Comparison of ENCODE assay signal across 9 mouse cellular contexts in the genomic region with DNA sequence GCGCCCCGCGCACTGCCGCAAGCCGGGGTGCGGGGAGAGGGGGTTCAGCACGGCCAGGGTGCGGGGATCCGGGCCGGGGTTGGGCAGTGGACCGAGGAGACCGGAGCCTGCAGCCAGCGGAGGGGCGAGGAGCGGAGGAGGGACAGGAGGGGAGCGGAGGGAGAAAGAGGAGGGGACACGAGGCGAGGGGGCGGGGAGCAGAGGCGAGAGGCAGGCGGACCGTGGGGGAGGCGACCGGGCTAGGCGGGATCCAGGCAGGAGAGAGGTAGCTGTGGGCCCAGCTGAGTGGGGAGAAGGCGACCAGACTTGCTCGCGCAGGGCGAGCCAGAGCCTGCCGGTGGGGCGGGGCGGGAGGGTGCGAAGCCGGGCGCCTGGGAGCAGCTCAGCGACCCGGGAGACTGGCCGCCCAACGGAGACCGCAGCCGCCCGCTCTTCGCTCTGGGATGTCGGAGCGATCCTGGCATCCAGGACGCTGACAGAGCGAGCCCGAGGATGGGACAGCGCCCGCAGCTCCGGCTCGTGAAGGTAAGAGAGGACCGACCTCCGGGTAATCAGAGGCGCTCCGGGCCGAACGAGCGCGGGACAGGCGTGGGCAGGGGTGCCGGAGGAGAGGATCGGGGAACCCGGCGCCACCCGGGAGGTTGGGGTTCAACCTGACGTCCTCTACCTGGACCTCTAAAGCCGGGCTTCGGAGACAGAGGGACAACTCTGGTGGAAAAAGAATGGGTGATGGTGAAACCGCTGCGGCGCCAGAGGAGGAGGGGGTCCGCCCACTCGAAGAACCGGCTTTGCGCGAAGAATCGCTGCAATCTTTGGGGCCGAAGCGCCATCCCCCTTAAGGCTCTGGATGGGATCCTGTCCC. TPM values are rescaled to one million over a fixed set of nuclear protein-coding genes. Genes with fewer than 3 reads are reported as not detected.
A peak's percentile ranks its signal among the peaks of the same experiment; 100 is the strongest.
DNase-seq lines count a peak whose midpoint lies in the region; ATAC-seq and TF ChIP-seq lines count a peak whose summit lies in the region.
"Had no signal": no experiment of that assay in that cellular context is flagged by ENCODE, and none has a peak within 500 bp of the region (broad histone marks: within the 10 kb centered on the region; RNA-seq: fewer than 3 reads in every experiment).

A gene (plus strand): TSS at position 276 of the 862 bp plus-strand sequence.

- peaks cover 80% of the 10 kb centered on the region for H3K27me3 ChIP-seq in heart, embryonic 16.5 days (ENCODE audit: control insufficient read depth, insufficient read depth, low read length)
- H3K27me3 ChIP-seq in heart, adult 2 months (ENCODE audit: control insufficient read depth, insufficient read depth, low read length) = peaks cover 17% of the 10 kb centered on the region
- peaks cover 73% of the 10 kb centered on the region for H3K27me3 ChIP-seq in hindbrain, embryonic 13.5 days
- peaks cover 79% of the 10 kb centered on the region for H3K27me3 ChIP-seq in liver, embryonic 11.5 days (replicated peaks; ENCODE audit: control insufficient read depth, insufficient read depth, low read length)

- H3K79me2 ChIP-seq in heart, adult 2 months (replicated peaks; ENCODE audit: control insufficient read depth, insufficient read depth, low read length) = no peaks in the 10 kb centered on the region

- no peak for TF ChIP-seq CTCF in heart, adult 2 months (IDR thresholded peaks at IDR 0.05)

- H3K36me3 ChIP-seq in heart, embryonic 16.5 days (ENCODE audit: control insufficient read depth, insufficient read depth) = no peaks in the 10 kb centered on the region
- H3K36me3 ChIP-seq in heart, adult 2 months (ENCODE audit: control insufficient read depth, insufficient read depth, low read length) = no peaks in the 10 kb centered on the region
- no peaks in the 10 kb centered on the region for H3K36me3 ChIP-seq in hindbrain, embryonic 13.5 days
- H3K36me3 ChIP-seq in liver, embryonic 11.5 days (ENCODE audit: control insufficient read depth, insufficient read depth, low read length) = no peaks in the 10 kb centered on the region

- H3K4me2 ChIP-seq in heart, embryonic 16.5 days (ENCODE audit: low read depth, low read length) = peak within 1 kb of the TSS; percentile 70
- peak within 1 kb of the TSS; percentile 98 for H3K4me2 ChIP-seq in hindbrain, embryonic 13.5 days
- peak within 1 kb of the TSS; percentile 73 for H3K4me2 ChIP-seq in liver, embryonic 11.5 days

- no peak for DNase-seq in heart, adult 2 months
- peak; percentile 45 for DNase-seq in Muller cell, postnatal 12 days (ENCODE audit: inconsistent ontology term)
- peak; percentile 65 for DNase-seq in embryo, embryonic 10 days (ENCODE audit: low spot score)
- DNase-seq in liver, embryonic 11.5 days (ENCODE audit: low spot score) = peak; percentile 37
- peak; percentile 65 for DNase-seq in right cerebral cortex, postnatal 14 days
- no peak for DNase-seq in spleen, adult 18-20 months

- H3K4me3 ChIP-seq in heart, embryonic 16.5 days (ENCODE audit: low read length) = peak within 1 kb of the TSS; percentile 47
- no peak within 1 kb of the TSS for H3K4me3 ChIP-seq in heart, adult 2 months
- H3K4me3 ChIP-seq in hindbrain, embryonic 13.5 days = peak within 1 kb of the TSS; percentile 65
- peak within 1 kb of the TSS; percentile 49 for H3K4me3 ChIP-seq in liver, embryonic 11.5 days (ENCODE audit: low read depth, low read length)

- no peaks in the 10 kb centered on the region for H3K9me3 ChIP-seq in heart, embryonic 16.5 days (replicated peaks; ENCODE audit: control insufficient read depth, low read length)
- no peaks in the 10 kb centered on the region for H3K9me3 ChIP-seq in hindbrain, embryonic 13.5 days
- H3K9me3 ChIP-seq in liver, embryonic 11.5 days (ENCODE audit: control insufficient read depth, low read length) = no peaks in the 10 kb centered on the region

- TF ChIP-seq POLR2A in heart, adult 2 months (IDR thresholded peaks at IDR 0.05; ENCODE audit: insufficient read depth, low read depth, low read length) = no peak

- TF ChIP-seq EP300 in heart, adult 2 months (IDR thresholded peaks at IDR 0.05; ENCODE audit: insufficient read depth, low read depth, low read length) = no peak

- H3K27ac ChIP-seq in heart, embryonic 16.5 days (ENCODE audit: low read length) = no peak within 1 kb of the TSS
- H3K27ac ChIP-seq in heart, adult 2 months = no peak within 1 kb of the TSS
- peak within 1 kb of the TSS; percentile 78 for H3K27ac ChIP-seq in hindbrain, embryonic 13.5 days
- H3K27ac ChIP-seq in liver, embryonic 11.5 days (ENCODE audit: low read depth, low read length) = no peak within 1 kb of the TSS

- intact Hi-C loops in heart, adult 2 months (cut with DNase I) = no loop called here

- no peak for ATAC-seq in heart, embryonic 16.5 days (replicated peaks; ENCODE audit: extremely low read depth, insufficient read depth, low FRiP score)
- peak; percentile 81 for ATAC-seq in hindbrain, embryonic 13.5 days (ENCODE audit: low FRiP score)
- ATAC-seq in liver, embryonic 11.5 days (replicated peaks; ENCODE audit: low FRiP score) = no peak; the same call in 1 of the 2 replicates

- peaks cover 3% of the 10 kb centered on the region for H3K4me1 ChIP-seq in heart, embryonic 16.5 days (ENCODE audit: control insufficient read depth, insufficient read depth, low read length)
- H3K4me1 ChIP-seq in heart, adult 2 months (ENCODE audit: control insufficient read depth, insufficient read depth, low read length) = no peaks in the 10 kb centered on the region
- H3K4me1 ChIP-seq in hindbrain, embryonic 13.5 days (replicated peaks) = peaks cover 32% of the 10 kb centered on the region
- no peaks in the 10 kb centered on the region for H3K4me1 ChIP-seq in liver, embryonic 11.5 days (replicated peaks; ENCODE audit: control insufficient read depth, insufficient read depth, low read length)

- H3K9ac ChIP-seq in heart, embryonic 16.5 days (ENCODE audit: low read length) = no peak within 1 kb of the TSS
- no peak within 1 kb of the TSS for H3K9ac ChIP-seq in heart, adult 2 months (ENCODE audit: low read depth, low read length)
- H3K9ac ChIP-seq in hindbrain, embryonic 13.5 days = peak within 1 kb of the TSS; percentile 85
- no peak within 1 kb of the TSS; the same call in 1 of the 2 replicates for H3K9ac ChIP-seq in liver, embryonic 11.5 days (ENCODE audit: low read depth, low read length)

- WGBS in heart, embryonic 16.5 days = 2% methylated on average over 79 of the region's 80 CpGs
- 2% methylated on average over 69 of the region's 80 CpGs for WGBS in heart, adult 2 months
- WGBS in hindbrain, embryonic 13.5 days = under 1% methylated on average over 77 of the region's 80 CpGs
- 2% methylated on average over 70 of the region's 80 CpGs for WGBS in liver, embryonic 11.5 days

RNA-seq across cellular contexts. Expression of the gene that starts here (rescaled TPM):
- polyA plus RNA-seq in heart, embryonic 16.5 days (2015; fragmentation: Nextera tagmentation; extraction: Ambion mirVana) = not detected in 2 replicates
- not detected for total RNA-seq in heart, adult 2 months (2021)
- not detected in 2 replicates for polyA plus RNA-seq in heart, adult 2 months (2012; rRNA removed)
- 4.9 and 5.3 TPM in 2 replicates for polyA plus RNA-seq in hindbrain, embryonic 13.5 days (2015; fragmentation: Nextera tagmentation; extraction: Ambion mirVana)
- not detected in 2 replicates for polyA plus RNA-seq in liver, embryonic 11.5 days (2014; fragmentation: Nextera tagmentation; extraction: Ambion mirVana)
- total RNA-seq: MEL had no signal

Comparison
In these comparisons a context has a peak if more than half of its experiments do, and no peak if none do; other contexts are left out.
1. Peak in DNase-seq, H3K4me3 ChIP-seq and H3K4me2 ChIP-seq in liver, embryonic 11.5 days; RNA of the gene not detected or under 1 TPM.
2. DNase-seq: peak in Muller cell, postnatal 12 days (single experiment), embryo, embryonic 10 days (single experiment) and right cerebral cortex, postnatal 14 days (single experiment); none in heart, adult 2 months (0 of 2) and spleen, adult 18-20 months (0 of 2).
3. Peak in every context shown above with its lines, with median percentiles within 50 percentile points of each other: H3K4me2 ChIP-seq.